Mouse (Mus musculus) spleen, embryonic (tissue): ENCODE results near the gene Lad1.

Source experiments
- CTCF ChIA-PET: fragments of 350-600 bp; sonication (Branson Sonifier 250); formaldehyde crosslinking; loops from one replicate; lab custom pipeline; 2022; lab: Charles Lee

Lad1 gene

GRCm38 (mm10) chr1:135868570-135868969 lies 50.2 kb downstream of the Lad1 start:
- CTCF ChIA-PET, result no interaction called here

DNA sequence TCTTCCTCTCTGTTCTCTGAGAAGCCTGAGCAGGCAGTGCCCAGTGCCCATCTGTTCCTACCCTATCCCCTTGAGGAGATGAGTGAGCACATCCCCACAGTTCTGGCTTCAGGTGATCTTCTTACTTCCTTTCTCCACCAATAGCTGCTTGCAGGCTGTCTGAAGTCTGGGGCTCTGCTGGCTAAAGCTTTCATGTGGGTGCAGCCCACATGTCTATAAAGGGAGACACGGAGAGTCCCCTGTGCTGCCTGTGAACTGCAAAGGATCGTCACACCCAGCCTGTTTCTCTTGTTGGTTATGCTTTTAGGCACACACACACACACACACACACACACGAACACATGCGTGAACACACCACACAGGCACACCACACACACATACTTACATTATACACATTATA lies 54.6 kb downstream of the Lad1 start:
- CTCF ChIA-PET, result interaction anchor here (0.6 to 0.7 kb wide), 2 partner anchors 61 to 932 kb away, joined by 3 to 6 read pairs; no protein-coding TSS in a partner anchor

DNA sequence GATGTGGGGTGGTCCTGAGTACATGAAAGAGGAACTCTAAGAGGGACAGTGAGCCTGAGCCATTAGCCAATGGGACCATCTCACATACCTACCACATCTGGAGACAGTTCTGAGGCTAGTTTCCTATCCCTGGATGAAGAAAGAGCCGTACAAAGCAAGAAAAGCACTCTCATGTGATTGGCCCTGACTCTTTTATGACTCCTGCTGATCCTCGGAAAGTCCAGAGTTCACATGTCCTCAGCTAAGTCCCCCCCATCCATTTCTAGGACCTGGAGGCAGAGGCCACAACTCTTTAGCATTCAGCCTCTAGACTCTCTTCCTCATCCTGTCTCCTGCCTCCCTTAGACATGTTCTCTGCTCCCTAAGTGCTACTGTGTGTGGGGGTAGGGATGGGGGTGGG lies 58.9 kb downstream of the Lad1 start:
- CTCF ChIA-PET, result no interaction called here

DNA sequence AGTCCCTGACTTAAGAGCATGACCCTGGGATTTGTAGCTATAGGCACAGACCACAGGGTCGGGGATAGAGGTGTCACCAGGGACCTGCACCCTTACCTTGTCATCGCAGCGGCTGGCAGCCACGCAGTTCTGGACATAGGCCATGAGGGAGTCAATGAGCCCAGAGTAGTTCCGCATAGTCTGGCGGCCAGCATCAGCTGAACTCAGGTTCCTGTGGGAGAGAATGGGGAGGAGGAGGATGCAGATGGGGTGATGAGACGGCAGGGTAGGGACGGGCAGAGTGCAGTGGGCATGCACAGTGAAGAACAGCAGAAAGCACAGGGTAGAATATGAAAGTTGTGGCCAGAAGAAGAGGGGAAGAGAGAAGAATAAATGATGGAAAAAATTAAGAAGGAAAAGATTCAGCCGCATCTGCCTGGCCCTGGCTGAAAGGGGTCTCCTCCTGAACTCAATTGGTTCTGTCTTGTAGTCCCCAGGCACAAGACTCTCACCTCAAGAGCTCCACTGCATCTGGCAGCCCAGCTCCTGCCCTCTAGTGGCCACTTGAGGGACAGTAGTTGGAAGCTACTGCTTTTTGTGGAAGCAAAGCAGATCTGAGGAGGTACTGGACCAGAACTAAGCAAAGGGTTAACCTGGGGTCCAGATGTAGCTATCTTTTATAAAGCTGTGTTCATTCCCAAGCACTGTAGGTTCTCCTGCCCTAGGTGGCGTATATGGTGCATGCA lies 64.1 kb downstream of the Lad1 start:
- CTCF ChIA-PET, result interaction anchor here (0.6 kb wide), 1 partner anchor 143 kb away, joined by 3 read pairs; no protein-coding TSS in a partner anchor
